Mouse (Mus musculus) left cerebral cortex, postnatal 4 days (tissue): ENCODE measurements around the gene Klf13. TPM values are rescaled to one million over a fixed set of nuclear protein-coding genes. Genes with fewer than 3 reads are reported as not detected.

Experiments used
- DNase-seq: peaks from one replicate; pipeline ENCODE4 v3.0.0-alpha.2; 2022
- intact Hi-C: fragments of 180-260 bp; cut with DNase I; formaldehyde crosslinking; loops from one replicate; pipeline ENCODE4 v1.15.1; 2025
- total RNA-seq, 2 experiments: library from RNA; stranded (reverse); gene quantifications; 2 replicates each; pipeline ENCODE4 v1.2.3; 2021

The Klf13 gene
- total RNA-seq, 2 experiments from 2014 or later, result 72.3 to 73.5 TPM

GRCm38 (mm10) chr7:63911383-63912233, 27.1 kb downstream of the Klf13 start:
- peak; percentile 84 for DNase-seq
- intact Hi-C loops, result no loop called here

GRCm38 (mm10) chr7:63910912-63911311, 27.8 kb downstream of the Klf13 start:
- DNase-seq, result no peak
- intact Hi-C loops, result no loop called here

DNA sequence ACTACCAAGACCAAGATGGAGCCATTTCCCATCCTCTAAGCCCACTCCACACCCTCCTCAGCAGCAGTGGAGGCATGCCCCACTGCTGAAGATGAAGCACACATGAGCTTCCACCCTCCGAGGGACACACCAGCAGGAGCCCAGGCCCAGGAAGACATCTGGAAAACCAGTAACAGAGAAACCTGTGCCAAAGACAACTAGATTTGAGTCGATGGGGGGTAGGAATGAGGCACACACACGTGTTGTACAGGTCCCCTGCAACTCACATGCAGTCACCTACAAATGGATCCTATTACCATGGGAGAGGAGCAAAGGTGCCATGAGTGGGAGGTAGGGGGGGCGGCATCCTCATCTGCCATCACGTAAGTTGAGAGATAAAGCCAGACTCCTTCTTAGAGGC, 28.5 kb downstream of the Klf13 start:
- DNase-seq, result no peak
- intact Hi-C loops, result no loop called here

DNA sequence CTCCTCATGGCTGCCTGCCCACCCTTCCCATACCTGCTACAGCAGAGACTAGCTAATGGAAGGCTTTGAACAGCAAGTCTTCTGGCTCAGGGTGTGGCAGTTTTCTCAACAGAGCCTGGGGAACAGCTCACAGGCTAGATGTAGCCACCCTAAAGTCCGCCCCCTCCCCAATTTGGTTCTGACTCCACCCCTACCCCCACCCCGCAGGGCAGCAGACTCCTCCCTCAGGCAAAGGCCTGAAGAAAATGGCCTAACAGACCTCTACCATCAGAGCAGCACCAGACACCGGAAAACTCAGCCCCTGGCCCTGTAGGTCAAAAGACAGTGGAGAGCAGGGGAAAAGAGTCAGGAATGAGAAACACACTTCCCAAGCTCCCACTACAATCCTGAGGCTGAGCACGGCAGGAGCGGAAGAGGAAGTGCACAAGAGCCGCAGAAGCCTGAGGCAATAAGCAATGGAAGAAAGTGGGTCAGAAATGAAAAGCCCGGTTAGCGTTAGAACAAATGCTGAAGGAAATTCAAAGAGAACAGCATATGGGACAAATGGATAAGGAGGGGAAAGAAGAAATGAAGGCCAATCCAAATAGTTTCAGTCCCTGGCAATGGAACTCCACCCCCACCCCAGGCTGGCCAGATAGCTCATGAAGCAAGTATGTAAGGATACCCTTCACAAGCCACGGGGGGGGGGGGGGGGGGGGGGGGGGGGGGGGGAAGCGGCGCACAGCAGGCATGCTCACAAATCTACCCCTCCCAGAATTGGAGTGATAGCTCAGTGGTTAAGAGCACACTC, 30.0 kb downstream of the Klf13 start:
- no peak for DNase-seq
- intact Hi-C loops, result no loop called here

DNA sequence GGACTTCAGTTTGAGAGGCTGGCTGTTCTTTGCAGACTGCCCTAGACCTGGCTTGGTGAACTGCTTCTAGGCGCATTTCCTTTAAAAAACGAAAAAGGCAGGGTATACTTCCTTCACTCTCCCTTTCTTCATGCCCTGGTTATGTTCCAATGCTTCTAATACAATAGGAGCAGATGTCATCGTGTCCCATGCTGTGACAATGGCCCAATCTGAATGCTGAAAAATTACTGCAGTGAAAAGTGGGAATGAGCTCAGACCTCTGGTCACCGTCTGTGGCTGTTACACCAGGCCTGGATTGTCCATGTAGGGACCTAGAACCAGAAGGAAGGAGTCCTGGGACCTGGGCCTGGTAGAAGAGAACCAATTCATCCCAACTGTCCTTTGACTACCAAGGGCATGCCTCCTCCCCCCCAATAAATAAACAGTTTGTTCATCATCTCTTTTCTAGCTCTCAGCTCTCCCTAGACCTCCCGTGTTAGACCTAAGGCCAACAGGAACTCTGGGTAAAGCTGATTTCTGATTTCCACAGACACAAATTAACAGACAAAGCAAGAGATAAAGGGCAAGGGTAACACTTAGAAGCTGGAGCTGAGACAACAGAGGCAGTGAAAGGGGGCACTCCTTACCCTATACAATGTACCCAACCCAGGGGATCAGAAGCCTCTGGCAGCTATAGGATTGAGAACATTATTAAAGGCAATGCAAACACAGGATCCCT, 30.8 kb downstream of the Klf13 start:
- no peak for DNase-seq
- intact Hi-C loops, result no loop called here

GRCm38 (mm10) chr7:63905642-63906041, 33.1 kb downstream of the Klf13 start:
- intact Hi-C loops, result no loop called here
- no peak for DNase-seq

- intact Hi-C loops, result no loop called here
- no peak for DNase-seq
Measured at GRCm38 (mm10) chr7:63905190-63905589, 33.5 kb downstream of the Klf13 start.

DNA sequence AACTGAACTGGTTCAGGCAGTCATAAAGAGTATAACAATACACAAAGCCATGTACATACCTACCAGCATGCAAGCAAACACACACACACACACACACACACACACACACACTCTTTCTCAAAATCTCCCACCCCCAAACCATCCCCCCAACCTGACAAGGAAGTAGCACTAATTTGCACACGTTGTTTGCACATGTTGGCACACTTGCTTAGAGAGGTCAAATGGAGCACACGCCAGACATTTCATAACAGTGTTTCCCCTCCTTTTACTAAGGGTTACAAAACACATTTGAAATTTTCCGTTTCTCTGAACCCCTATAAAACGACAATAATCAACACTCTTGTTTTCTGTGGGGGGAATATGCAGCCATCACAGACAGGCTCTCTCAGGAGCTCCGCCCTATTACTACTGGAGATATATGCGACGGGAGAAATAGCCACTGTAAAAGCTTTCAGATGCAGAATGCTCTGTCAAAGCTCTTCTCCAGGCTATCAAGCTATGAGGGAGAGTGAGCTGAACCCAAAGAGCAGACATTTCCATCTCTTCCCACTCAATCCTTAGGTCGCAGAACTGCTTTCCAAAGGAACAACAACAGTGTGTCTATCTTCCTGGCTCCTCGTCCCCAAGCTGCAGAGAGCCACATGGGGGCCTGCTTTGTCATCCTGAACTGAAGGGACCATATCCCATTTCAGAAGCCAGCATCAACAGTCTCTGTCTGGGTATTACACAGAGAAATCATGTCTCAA, 34.9 kb downstream of the Klf13 start:
- intact Hi-C loops, result no loop called here
- no peak for DNase-seq

DNA sequence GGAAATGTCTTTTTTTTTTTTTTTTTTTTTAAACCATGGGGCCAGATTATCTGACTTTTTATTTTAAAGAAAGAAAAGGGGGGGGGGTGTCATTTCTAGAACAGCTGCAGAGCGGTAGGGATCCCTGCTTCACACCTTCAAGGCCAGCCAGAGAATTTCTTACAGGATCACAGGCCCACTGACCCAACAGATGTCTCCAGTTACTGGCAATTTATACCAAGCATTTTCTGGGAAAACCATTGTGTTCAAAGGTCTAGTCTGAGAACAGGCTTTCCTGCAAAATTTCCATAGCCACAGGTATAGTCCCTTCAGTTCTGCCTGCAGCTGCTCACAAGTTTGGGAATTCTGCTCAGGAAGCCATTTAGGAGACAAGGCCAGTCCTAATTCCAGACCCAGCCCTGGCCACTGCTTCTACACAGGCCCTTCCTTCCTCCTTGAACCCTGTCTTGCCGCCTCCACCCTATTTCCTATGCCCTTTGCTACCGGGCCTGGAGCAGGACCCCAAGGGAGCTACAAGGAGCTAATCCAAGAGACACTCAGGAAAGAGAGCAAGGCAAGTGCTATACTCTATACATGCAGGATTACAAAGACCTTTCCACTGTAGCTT, 36.0 kb downstream of the Klf13 start:
- DNase-seq, result no peak
- intact Hi-C loops, result no loop called here

DNA sequence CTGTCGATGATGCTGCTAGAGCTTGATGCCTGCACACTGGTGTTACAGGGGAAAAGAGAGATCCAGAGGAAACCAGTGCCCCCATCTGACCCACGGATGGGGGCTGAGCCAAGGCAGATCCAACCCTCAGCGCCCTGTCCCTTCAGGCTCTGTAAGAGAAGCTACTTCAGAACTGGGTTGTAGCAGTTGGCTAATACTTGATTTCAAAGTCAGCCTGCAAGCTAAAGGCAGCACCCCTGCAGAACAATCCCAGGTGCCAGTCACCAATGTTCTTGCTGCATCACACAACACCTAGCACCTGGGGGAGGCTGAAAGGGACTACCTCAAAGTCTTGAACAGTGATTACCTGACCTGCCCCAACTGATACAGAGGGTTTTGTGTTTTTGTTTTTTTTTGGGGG, 36.8 kb downstream of the Klf13 start:
- intact Hi-C loops, result no loop called here
- DNase-seq, result no peak

DNA sequence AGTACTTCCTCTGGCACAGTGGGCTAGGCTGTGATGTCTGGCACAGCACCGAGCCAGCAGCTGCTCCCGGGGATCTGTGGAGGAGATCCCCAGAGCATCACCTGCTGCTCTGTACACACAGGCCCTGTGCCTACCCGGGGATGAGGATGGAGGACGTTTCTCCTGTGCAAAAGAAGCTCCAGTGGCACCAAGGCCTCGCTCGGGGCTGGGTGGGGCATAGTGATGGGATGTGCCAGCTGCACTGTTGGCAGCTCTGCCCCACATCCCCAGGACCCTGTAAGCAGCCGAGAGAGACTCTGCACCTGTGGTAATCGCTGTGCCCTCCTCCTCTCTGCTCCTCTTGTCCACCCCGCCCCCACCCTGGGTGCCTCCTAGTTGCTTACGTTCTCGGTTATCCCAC, 37.4 kb downstream of the Klf13 start:
- intact Hi-C loops, result no loop called here
- DNase-seq, result peak; percentile 66

- DNase-seq, result no peak
- intact Hi-C loops, result no loop called here
Measured at GRCm38 (mm10) chr7:63900411-63900810, 38.3 kb downstream of the Klf13 start.

DNA sequence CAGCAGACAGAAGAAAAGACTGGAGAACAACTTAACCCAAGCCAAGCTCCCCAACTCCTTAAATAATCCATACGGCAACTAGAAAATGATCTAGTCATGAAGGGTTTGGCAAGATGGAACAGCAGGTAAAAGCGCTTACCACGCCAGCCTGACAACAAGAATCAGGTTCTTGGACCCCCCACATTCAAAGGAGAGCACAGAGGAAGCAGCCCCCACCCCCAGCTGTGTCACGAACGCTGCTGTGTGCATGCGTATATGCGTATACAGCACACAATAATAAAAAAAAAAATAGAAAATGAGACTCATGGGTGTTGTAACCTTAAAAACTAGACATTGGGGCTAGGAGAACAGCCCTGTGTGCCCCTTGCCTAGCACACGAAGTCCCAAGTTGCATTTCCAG, 38.8 kb downstream of the Klf13 start:
- no peak for DNase-seq
- intact Hi-C loops, result no loop called here

DNA sequence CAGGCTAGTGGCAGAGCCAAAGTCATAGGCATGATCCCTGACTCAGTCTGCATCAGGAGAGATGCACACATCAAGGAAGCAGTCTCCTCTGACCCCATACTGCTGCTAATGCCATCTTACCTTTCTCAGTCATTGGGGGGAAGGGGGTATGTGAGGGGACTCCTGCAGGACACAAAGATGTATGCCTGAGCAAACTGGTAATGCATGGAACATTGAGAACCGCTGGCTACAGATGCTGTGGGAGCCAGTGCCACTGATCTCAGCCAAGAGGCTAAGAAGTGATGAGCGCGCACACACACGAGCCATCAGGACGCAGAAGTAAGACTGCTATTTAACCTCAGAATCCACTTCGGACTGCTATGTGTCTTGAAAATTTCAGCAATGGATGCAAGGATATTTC, 40.5 kb downstream of the Klf13 start:
- intact Hi-C loops, result no loop called here

DNA sequence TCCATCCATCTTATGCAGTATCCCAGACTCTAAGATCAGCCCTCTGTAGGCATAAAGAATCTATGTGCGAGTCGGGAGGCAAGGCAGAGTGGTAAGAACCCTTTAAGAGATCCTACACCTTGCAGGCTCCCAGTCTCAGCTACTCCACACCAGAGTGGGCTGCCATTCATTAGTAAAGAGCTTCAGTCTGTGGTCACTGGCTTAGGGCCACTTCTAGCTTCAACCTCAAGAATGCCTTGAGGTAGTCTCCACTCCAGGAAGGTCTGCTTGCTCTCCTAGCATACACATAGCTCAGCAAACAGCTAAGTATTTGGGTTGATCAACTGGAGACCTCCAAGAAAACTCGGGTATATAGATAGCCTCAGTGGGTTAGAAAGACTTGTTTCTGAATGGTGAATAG, 41.1 kb downstream of the Klf13 start:
- DNase-seq, result no peak
- intact Hi-C loops, result no loop called here

More for the DNA sequence above, 40.5 kb downstream of the Klf13 start:
- DNase-seq, result no peak

DNA sequence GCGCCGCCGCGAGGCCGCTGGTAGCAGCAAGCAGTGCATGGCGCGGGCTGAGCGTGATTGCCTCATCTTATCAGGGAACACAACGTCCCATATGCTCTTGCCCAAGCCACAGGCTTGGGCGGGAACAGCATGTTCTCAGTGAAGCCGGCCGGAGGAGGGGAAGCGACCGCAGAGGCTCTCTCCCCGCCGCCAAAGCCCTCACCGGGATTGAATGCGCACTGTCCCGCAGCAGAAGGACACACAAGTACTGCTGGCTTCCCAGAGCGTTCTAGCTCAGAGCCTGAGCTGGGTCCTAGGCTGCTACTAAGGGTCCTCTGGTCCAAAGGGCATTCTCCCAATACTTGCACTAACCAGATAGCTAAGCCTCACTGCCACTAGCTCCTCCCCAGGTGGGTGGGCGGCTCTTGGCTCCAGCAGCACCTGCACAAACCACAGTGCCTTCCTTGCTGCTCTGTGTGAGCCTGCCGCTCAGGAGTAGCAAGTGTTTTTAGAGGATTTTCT, 41.7 kb downstream of the Klf13 start:
- DNase-seq, result peak; percentile 90
- intact Hi-C loops, result no loop called here

- no peak for DNase-seq
- intact Hi-C loops, result no loop called here
Measured at GRCm38 (mm10) chr7:63896276-63896967, 42.3 kb downstream of the Klf13 start.

DNA sequence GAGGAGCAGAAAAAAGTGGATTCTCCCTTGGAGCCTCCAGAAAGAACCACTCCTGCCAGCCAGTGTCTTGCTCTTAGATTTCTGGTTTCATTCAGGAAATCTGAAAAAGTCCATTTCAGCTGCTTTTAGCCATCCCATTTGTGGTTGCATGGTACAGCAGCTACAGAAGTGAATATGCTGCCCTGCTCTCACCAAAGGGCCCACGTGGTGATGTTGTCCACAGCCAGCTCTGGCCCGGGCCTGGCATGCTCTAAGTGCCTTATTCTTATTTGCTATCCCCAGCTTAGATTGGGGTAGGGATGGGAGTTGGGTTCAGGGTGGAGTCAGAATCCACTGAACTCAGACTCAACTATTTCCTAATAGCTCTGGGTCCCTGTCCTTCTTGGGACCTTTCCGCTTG, 43.5 kb downstream of the Klf13 start:
- no peak for DNase-seq
- intact Hi-C loops, result no loop called here

- intact Hi-C loops, result no loop called here
- no peak for DNase-seq
Measured at GRCm38 (mm10) chr7:63894662-63895061, 44.1 kb downstream of the Klf13 start.

DNA sequence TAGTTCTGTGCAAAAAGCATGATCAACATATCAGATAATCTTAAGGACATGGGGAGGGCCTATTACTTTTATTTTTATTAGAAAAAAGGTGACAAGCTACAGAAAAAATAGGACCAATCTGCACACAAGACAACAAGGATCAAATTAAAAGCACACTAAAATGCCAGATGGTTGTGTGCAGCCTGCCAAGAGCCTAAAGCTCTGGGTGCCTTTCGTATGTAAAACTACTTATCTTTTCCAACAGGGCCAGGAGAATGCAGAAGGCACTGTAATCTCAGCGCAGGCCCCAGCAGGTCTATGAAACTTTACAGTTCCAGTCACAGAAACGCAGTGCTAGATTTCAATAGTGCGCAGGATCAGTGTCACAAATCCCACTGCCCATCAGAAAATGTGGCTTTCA, 45.0 kb downstream of the Klf13 start:
- intact Hi-C loops, result no loop called here
- DNase-seq, result no peak
